Mouse (Mus musculus) G1E (cell line): ENCODE data around the gene Cmah.

Experiments
- CTCF ChIP-seq: IDR thresholded peaks from 2 replicates; pipeline ENCODE4 v1.5.1; 2012; ENCODE audit warnings: low read depth, low read length, inconsistent platforms, mixed read lengths
- GATA1 ChIP-seq: IDR thresholded peaks from 2 replicates; pipeline ENCODE4 v1.6.1; 2012; ENCODE audit warnings: borderline replicate concordance, low read length, inconsistent platforms, mixed read lengths
- GATA2 ChIP-seq: IDR thresholded peaks from 2 replicates; pipeline ENCODE4 v1.6.1; 2012; ENCODE audit warnings: low read depth, low read length, inconsistent platforms, borderline replicate concordance
- TAL1 ChIP-seq: conservative IDR thresholded peaks from 2 replicates; pipeline ENCODE4 v1.6.1; 2012; ENCODE audit warnings: low read depth, low read length, inconsistent platforms, mixed read lengths

DNA sequence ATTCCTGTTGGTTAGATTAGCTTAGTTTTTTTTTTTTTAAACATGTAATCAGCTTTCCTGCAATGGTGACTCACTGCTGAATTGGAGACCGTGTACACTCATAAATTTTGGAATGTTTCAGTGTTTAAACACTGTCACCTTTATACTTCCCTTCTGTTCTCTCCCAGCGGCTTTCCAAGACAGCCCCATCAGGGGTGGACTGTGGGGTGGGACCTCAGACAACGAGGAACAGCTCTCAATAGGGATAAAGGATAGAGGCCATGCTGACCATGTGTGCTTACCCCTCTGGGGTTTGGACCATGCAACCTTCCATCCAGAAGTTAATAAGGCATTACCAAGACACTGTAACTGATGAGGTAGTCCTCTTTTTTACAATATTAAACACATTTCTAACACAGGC lies 5.3 kb downstream of the Cmah start:
- no peak for TF ChIP-seq CTCF
- TF ChIP-seq GATA2 = no peak
- no peak for TF ChIP-seq GATA1
- no peak for TF ChIP-seq TAL1
